Mouse (Mus musculus) hindbrain, embryonic 11.5 days (tissue): ENCODE data around the gene Ccn5. TPM values are rescaled to one million over a fixed set of nuclear protein-coding genes. Genes with fewer than 3 reads are reported as not detected.

Experiments
- ATAC-seq: fragments of 200-750 bp; cut with Nextera tagmentation; 2 replicates; pipeline ENCODE4 v1.8.0; 2017; ENCODE audit warnings: mild to moderate bottlenecking, moderate TSS enrichment, moderate library complexity; ENCODE audit not compliant: low FRiP score
- DNase-seq: peaks from one replicate; pipeline ENCODE4 v3.0.0-alpha.2; 2015; ENCODE audit warnings: low spot score
- H3K27ac ChIP-seq: fragments of 300-500 bp; sonication (generic); 2 replicates; pipeline ENCODE4 v1.5.1; 2014; ENCODE audit warnings: mild to moderate bottlenecking, low read depth, low read length
- H3K27me3 ChIP-seq: fragments of 300-500 bp; sonication (generic); 2 replicates; pipeline ENCODE4 v1.6.1; 2014; ENCODE audit warnings: mild to moderate bottlenecking, low read length, moderate library complexity, mixed read lengths; ENCODE audit not compliant: control insufficient read depth, insufficient read depth
- H3K36me3 ChIP-seq: fragments of 300-500 bp; sonication (generic); 2 replicates; pipeline ENCODE4 v1.6.1; 2014; ENCODE audit warnings: mild to moderate bottlenecking, low read length, moderate library complexity, mixed read lengths; ENCODE audit not compliant: control insufficient read depth, insufficient read depth
- H3K4me1 ChIP-seq: fragments of 300-500 bp; sonication (generic); replicated peaks from 2 replicates; pipeline ENCODE4 v1.6.1; 2014; ENCODE audit warnings: low read length, mixed read lengths; ENCODE audit not compliant: control insufficient read depth, insufficient read depth
- H3K4me2 ChIP-seq: fragments of 300-500 bp; sonication (generic); replicated peaks from 2 replicates; pipeline ENCODE4 v1.6.1; 2014; ENCODE audit warnings: mild to moderate bottlenecking, low read depth, low read length
- H3K4me3 ChIP-seq: fragments of 300-500 bp; sonication (generic); 2 replicates; pipeline ENCODE4 v1.5.1; 2014; ENCODE audit warnings: low read depth, low read length
- H3K9ac ChIP-seq: fragments of 300-500 bp; sonication (generic); 2 replicates; pipeline ENCODE4 v1.6.1; 2014; ENCODE audit warnings: low read depth, low read length
- H3K9me3 ChIP-seq: fragments of 300-500 bp; sonication (generic); 2 replicates; pipeline ENCODE4 v1.6.1; 2016; ENCODE audit warnings: low read length; ENCODE audit not compliant: control insufficient read depth
- WGBS: fragments of 180-500 bp; shearing (Covaris S2); extraction: QIAGEN DNeasy Blood & Tissue Kit; methylation state at CpG from one replicate; pipeline ENCODE4 v1.1.7; 2014; 5-methylcytosine and 5-hydroxymethylcytosine counted together
- polyA plus RNA-seq: library from polyadenylated mRNA; unstranded; fragments of >200 nt; fragmentation: Nextera tagmentation; extraction: Ambion mirVana; gene quantifications from 2 replicates; pipeline ENCODE4 v1.2.1, GENCODE M21; 2014

Ccn5 gene
- polyA plus RNA-seq, 1 experiment from 2014 or later: 0.19 TPM

DNA sequence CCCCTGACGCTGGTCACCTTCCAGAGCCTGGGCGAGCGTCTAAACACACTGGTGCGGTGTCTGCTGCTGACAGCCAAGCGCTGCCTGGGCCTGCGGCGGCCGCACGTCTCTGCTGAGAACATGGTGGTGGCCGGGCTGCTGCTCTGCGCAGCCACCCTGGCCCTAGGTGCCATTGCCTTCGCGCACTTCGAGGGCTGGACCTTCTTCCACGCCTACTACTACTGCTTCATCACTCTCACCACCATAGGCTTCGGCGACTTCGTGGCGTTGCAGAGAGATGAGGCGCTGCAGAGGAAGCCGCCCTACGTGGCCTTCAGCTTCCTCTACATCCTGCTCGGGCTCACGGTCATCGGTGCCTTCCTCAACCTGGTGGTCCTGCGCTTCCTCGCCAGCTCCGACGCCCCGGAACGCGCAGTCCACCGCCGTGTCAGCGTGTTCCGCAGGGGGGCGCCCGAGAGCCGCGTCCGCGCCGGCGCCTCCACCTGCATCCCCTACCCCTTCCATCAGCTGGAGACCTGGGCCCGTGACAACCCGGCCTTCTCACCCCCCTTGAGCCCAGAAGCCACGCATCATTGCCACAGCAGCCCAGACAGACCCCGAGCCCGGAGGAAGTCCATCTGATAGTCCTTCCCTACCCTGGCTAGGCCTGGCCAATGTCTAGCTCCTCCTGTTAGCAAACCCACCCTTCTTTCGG lies 37.7 kb downstream of the Ccn5 start:
- no peaks in the 10 kb centered on the region for H3K9me3 ChIP-seq
- no peak overlapping the region for H3K4me3 ChIP-seq
- no peak overlapping the region for H3K27ac ChIP-seq
- no peak overlapping the region for H3K9ac ChIP-seq
- no peaks in the 10 kb centered on the region for H3K36me3 ChIP-seq
- peaks cover 43% of the 10 kb centered on the region for H3K27me3 ChIP-seq
- H3K4me2 ChIP-seq: no peak overlapping the region
- ATAC-seq (peak; percentile 68; the same call in 1 of the 2 replicates), DNase-seq (peak; percentile 81)
- WGBS: 20% methylated on average over 50 of the region's 50 CpGs
- H3K4me1 ChIP-seq: peaks cover 4% of the 10 kb centered on the region; the same call in 1 of the 2 replicates

DNA sequence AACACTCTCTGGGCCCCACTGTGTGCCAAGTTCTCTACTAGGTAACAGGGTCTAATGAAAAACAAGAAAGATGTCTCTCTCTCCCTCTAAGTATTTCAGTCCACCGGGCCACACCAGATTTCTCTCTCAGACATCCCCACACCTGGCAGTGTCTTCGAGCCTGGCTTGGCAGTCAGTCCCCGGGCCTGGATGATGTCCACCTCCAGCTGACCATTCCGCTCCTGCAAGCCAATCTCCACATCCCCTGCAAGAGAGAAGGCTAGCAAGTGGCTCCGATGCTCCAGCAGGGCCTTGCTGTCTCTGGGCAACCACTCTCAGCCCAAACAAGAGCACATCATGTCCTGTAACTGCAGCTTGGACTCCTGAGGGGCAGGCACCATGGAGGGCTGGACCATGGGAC lies 44.6 kb downstream of the Ccn5 start:
- Histone ChIP-seq H3K9ac (no peak overlapping the region), H3K4me1 (no peaks in the 10 kb centered on the region), H3K9me3 (no peaks in the 10 kb centered on the region), H3K4me3 (no peak overlapping the region), H3K27me3 (no peaks in the 10 kb centered on the region), H3K36me3 (no peaks in the 10 kb centered on the region), H3K4me2 (no peak overlapping the region), H3K27ac (no peak overlapping the region)
- 89% methylated on average over 5 of the region's 5 CpGs for WGBS
- DNase-seq (no peak), ATAC-seq (no peak)

DNA sequence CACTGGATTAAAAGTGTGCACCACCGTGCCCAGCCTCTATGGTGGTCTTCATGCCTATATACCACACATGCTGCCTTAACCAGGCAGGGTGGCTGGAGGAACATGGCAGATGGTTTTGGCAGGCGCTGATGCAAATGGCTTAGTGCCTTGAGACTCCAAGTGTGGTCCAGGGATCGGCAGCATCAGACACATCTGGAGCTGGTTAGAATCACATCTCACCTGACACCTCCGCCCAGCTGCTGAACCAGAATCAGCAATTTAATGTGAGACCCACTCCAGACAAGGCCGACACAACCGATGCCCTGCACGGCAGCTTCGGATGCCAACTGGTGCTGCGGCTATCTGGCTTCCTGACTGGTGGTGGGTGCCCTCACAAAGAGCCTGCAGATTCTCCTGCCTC lies 45.4 kb downstream of the Ccn5 start:
- DNase-seq (no peak), ATAC-seq (no peak)
- H3K9me3 ChIP-seq: no peaks in the 10 kb centered on the region
- H3K4me3 ChIP-seq: no peak overlapping the region
- H3K4me2 ChIP-seq: no peak overlapping the region
- no peak overlapping the region for H3K9ac ChIP-seq
- no peaks in the 10 kb centered on the region for H3K36me3 ChIP-seq
- no peaks in the 10 kb centered on the region for H3K27me3 ChIP-seq
- H3K4me1 ChIP-seq: no peaks in the 10 kb centered on the region
- 84% methylated on average over 9 of the region's 9 CpGs for WGBS
- no peak overlapping the region for H3K27ac ChIP-seq

DNA sequence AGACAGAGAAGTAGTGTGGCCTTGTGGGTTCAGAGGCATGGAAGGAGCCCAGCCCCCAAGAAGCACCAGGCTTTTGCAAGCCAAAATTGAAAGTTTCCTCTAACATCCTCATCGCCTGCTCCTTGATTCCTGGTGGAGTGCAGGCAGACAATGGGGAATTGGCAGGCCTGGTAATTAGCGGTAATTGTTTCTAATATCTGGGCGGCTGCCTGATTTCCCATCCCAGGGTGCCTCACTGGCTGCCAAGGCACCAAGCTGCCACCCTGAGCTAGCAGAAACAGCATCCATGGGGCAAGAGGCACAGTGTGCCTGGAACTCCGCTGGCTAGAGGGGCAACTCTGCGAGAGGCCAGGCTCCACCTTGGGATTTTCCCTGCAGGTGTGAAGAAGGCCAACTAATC lies 49.1 kb downstream of the Ccn5 start:
- WGBS: 66% methylated on average over 5 of the region's 5 CpGs
- H3K4me3 ChIP-seq: no peak overlapping the region
- H3K9ac ChIP-seq: no peak overlapping the region
- peaks cover 1% of the 10 kb centered on the region; the same call in 1 of the 2 replicates for H3K4me1 ChIP-seq
- no peak overlapping the region for H3K4me2 ChIP-seq
- no peak for DNase-seq
- H3K27ac ChIP-seq: no peak overlapping the region
- ATAC-seq: no peak
- H3K9me3 ChIP-seq: no peaks in the 10 kb centered on the region
- H3K36me3 ChIP-seq: no peaks in the 10 kb centered on the region
- no peaks in the 10 kb centered on the region for H3K27me3 ChIP-seq

DNA sequence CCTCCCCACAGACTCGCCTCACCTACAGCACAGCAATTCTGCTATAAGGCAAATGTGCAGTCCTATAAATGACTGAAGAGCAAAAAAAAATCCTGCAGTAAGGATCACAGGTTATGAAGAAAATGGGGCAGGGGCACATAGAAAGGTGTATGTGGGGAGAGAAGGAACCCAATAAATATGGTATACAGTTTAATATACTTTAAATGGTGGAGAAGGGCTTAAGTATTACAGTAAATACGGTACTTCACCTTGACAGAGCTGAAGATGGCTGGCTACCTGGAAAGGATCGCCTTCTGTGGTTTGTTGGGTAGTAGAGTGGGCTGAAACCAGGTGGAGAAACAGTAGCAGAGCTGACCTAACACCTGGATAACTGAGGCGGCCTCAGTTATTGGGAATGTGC lies 50.6 kb downstream of the Ccn5 start:
- 82% methylated on average over 4 of the region's 4 CpGs for WGBS
- H3K27me3 ChIP-seq: no peaks in the 10 kb centered on the region
- no peak overlapping the region for H3K9ac ChIP-seq
- H3K4me3 ChIP-seq: no peak overlapping the region
- DNase-seq (no peak), ATAC-seq (no peak)
- H3K4me1 ChIP-seq: peaks cover 4% of the 10 kb centered on the region; the same call in 1 of the 2 replicates
- H3K27ac ChIP-seq: no peak overlapping the region
- H3K9me3 ChIP-seq: no peaks in the 10 kb centered on the region
- H3K36me3 ChIP-seq: no peaks in the 10 kb centered on the region
- H3K4me2 ChIP-seq: no peak overlapping the region

DNA sequence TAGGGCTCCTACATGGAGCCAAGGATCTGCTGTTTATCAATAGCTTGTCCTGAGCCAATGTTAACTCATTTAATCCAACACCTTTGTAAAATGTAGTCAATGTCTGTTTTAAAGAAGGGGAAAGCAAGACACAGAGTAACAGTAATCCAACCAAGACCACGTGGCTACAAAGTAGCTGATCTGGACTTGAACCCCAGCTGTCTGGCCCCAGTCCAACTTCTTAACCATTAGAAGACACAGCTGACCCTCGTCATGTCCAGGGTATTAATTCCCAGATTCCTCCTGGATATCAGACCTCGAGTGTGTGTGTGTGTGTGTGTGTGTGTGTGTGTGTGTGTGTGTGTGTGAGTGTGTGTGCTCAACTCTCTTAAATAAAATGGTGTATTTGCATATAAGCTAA lies 51.2 kb downstream of the Ccn5 start:
- ATAC-seq: no peak
- no peaks in the 10 kb centered on the region for H3K36me3 ChIP-seq
- H3K4me2 ChIP-seq: no peak overlapping the region
- WGBS: 78% methylated on average over 3 of the region's 3 CpGs
- H3K4me3 ChIP-seq: no peak overlapping the region
- no peak overlapping the region for H3K9ac ChIP-seq
- H3K9me3 ChIP-seq: no peaks in the 10 kb centered on the region
- peaks cover 4% of the 10 kb centered on the region; the same call in 1 of the 2 replicates for H3K4me1 ChIP-seq
- no peaks in the 10 kb centered on the region for H3K27me3 ChIP-seq
- no peak overlapping the region for H3K27ac ChIP-seq
- no peak for DNase-seq

DNA sequence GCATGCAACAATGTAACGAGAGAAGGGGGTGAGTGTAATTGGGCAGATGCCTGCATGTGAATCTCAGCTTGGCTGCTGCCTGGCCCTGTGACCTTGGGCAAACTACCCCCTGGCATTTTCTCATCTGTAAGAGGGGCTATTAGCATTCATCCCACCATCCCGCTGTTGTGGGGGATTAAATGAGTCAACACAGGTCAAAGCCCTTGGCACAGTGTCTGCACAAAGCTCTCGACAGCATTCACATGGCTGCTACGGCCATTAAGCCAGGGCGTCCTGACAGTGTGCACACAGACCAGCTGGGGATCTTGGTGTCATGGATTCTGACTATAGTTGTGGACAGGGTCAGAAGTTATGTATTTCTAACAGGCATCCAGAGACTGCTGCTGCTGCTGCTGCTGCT lies 54.2 kb downstream of the Ccn5 start:
- H3K27me3 ChIP-seq: no peaks in the 10 kb centered on the region
- H3K36me3 ChIP-seq: no peaks in the 10 kb centered on the region
- no peak overlapping the region for H3K27ac ChIP-seq
- no peak overlapping the region for H3K4me2 ChIP-seq
- H3K9ac ChIP-seq: no peak overlapping the region
- WGBS: 29% methylated on average over 5 of the region's 5 CpGs
- H3K4me3 ChIP-seq: no peak overlapping the region
- peak; percentile 37 for DNase-seq
- no peak for ATAC-seq
- H3K4me1 ChIP-seq: peaks cover 4% of the 10 kb centered on the region; the same call in 1 of the 2 replicates
- no peaks in the 10 kb centered on the region for H3K9me3 ChIP-seq

DNA sequence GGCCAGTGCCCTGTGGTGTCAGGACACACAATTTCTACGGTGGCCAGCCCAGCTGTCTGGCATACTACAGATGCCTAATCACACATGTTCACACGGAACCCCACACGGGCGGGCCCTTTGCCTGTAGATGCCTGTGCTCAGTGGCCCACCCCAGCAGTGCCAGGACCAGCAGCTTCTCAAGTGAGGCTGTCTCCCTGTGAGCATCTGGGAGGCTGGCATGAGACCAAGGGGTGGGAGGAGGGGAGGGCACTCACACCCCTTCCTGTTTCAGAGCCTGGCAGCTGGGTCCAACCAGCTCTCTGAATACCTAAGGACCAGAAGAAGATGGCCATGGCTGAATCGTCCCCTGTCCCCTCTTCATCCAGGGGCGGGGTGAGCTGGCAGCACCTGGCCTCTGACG lies 54.8 kb downstream of the Ccn5 start:
- H3K27me3 ChIP-seq: no peaks in the 10 kb centered on the region
- H3K4me1 ChIP-seq: peaks cover 4% of the 10 kb centered on the region; the same call in 1 of the 2 replicates
- no peaks in the 10 kb centered on the region for H3K36me3 ChIP-seq
- no peak overlapping the region for H3K4me2 ChIP-seq
- H3K9ac ChIP-seq: no peak overlapping the region
- DNase-seq (no peak), ATAC-seq (no peak)
- 86% methylated on average over 7 of the region's 7 CpGs for WGBS
- H3K4me3 ChIP-seq: no peak overlapping the region
- H3K9me3 ChIP-seq: no peaks in the 10 kb centered on the region
- no peak overlapping the region for H3K27ac ChIP-seq

DNA sequence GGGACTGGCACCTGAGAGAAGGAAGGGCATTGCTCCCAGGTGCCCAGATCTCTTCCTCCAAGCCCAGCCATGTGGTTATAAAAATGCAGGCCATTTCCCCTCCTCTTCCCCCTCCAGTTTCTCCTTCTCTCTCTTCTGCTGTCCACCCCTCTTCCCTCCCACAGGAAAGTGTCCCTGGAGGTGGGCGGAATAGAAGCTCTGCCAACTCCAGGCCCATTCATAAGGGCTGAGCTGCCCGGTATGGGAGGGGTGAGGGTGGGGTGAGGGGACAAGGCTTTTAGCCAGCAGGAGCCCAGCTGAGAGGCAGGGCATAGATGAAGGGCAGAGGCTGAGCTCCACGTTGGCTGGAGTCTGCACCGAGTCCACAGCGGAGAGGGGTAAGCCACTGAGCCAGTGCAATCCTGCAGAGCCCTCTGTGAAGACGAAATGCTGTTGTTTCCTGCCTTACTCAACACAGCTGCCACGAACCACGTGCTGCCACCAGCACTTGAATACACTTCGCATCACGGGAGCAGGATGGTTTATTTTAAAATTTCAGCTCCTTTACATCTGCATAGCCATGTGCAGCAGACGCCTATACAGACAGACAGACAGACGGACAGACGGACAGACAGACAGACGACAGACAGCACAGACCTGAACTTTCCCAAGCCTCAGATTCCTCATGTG lies 56.3 kb downstream of the Ccn5 start:
- Histone ChIP-seq H3K4me2 (no peak overlapping the region), H3K36me3 (no peaks in the 10 kb centered on the region), H3K4me3 (no peak overlapping the region), H3K27me3 (no peaks in the 10 kb centered on the region), H3K9ac (no peak overlapping the region), H3K27ac (no peak overlapping the region), H3K4me1 (peaks cover 4% of the 10 kb centered on the region; the same call in 1 of the 2 replicates), H3K9me3 (no peaks in the 10 kb centered on the region)
- no peak for ATAC-seq
- no peak for DNase-seq
- 78% methylated on average over 14 of the region's 14 CpGs for WGBS
